Mouse (Mus musculus): ENCODE measurements at regions not wholly inside any gene's neighbourhood (a gene's known extent, or its start where the extent isn't known, plus 50 kb on each side); places are given as distances from the start of the nearest gene placed in this dataset.
"Not testable (repeated sequence)": the region's sequence is repeated elsewhere in the genome, so short reads cannot be mapped to it uniquely, and the experiment has no call there.

DNA sequence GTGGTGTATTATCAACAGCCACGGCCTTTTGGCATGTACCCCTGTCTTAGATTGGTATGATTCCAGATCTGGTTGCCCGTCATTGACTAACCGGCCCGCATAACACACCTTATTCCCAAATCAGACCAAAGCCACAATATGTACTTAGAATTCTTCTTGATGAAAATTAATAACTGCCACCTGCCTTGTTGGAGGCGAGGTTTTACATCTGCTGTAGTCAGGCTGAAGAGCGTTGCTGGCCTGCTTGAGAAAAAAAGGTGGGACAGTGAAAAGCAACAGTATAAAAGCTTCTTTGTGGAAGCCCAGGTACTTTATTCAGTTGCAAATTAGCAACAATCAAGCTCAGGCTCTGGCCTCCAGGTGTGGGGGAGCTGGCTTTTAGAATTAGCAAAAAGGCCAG, 223.6 kb upstream of the Car8 start:
- H3K4me1 ChIP-seq (replicated peaks; ENCODE audit: control insufficient read depth, insufficient read depth, low read length); H3K27ac ChIP-seq (ENCODE audit: low read depth, low read length); H3K4me3 ChIP-seq (ENCODE audit: low read depth, low read length); H3K4me2 ChIP-seq (ENCODE audit: low read depth, low read length, severe bottlenecking); H3K9ac ChIP-seq (ENCODE audit: low read length); DNase-seq (ENCODE audit: low spot score); H3K9me3 ChIP-seq (ENCODE audit: control insufficient read depth, low read length); ATAC-seq (replicated peaks; ENCODE audit: low FRiP score); H3K27me3 ChIP-seq (ENCODE audit: control insufficient read depth, insufficient read depth, low read length); H3K36me3 ChIP-seq (ENCODE audit: control insufficient read depth, insufficient read depth, low read length): not testable (repeated sequence)
- WGBS: 94% methylated on average over 6 of the region's 6 CpGs

DNA sequence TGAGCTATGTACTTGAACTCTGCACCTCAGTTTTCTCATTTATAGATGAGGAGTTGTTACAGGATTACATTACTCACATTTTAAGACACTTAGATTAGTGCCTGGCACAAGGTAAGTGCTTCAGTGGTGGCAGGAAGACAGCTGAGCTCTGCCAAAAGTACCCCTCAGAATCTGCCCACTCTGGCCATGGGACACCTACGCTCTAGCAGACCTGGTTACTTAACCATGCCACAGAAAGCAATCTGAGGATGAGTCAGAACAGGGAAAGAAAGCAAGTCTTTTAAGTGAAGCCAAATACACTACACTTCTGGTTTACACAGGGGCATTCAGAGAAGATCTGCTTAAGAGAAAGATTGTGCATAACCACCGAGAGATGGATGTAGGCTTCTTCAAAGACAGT, 215.5 kb upstream of the Car8 start:
- Histone ChIP-seq H3K4me2 (ENCODE audit: low read depth, low read length, severe bottlenecking) (no peak overlapping the region), H3K4me1 (replicated peaks; ENCODE audit: control insufficient read depth, insufficient read depth, low read length) (no peaks in the 10 kb centered on the region), H3K9ac (ENCODE audit: low read length) (no peak overlapping the region), H3K9me3 (ENCODE audit: control insufficient read depth, low read length) (no peaks in the 10 kb centered on the region), H3K27me3 (ENCODE audit: control insufficient read depth, insufficient read depth, low read length) (no peaks in the 10 kb centered on the region), H3K27ac (ENCODE audit: low read depth, low read length) (no peak overlapping the region), H3K36me3 (ENCODE audit: control insufficient read depth, insufficient read depth, low read length) (no peaks in the 10 kb centered on the region), H3K4me3 (ENCODE audit: low read depth, low read length) (no peak overlapping the region)
- 87% methylated on average over 2 of the region's 2 CpGs for WGBS
- DNase-seq (ENCODE audit: low spot score) (no peak), ATAC-seq (replicated peaks; ENCODE audit: low FRiP score) (no peak)

DNA sequence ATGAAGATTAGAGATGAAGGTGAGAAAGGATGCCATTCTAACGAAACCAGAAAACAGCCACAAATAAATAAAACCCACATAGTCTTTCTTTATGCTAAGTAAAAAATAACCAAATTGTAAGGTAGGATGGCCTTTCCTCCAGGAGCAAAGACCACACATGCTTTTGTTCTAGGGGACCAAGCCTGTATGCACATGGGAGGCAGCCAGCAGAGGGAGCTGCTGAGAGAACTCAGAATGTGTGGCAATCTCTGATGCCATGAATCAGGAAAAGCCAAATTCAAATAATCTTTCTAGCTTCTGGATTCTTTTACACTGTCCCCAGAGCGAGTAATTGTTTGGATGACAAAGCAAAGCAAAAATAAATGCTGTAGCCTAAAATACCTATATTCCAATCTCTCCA, 193.6 kb upstream of the Car8 start:
- Histone ChIP-seq H3K36me3 (ENCODE audit: control insufficient read depth, insufficient read depth, low read length) (no peaks in the 10 kb centered on the region), H3K4me1 (replicated peaks; ENCODE audit: control insufficient read depth, insufficient read depth, low read length) (no peaks in the 10 kb centered on the region), H3K9ac (ENCODE audit: low read length) (no peak overlapping the region), H3K27me3 (ENCODE audit: control insufficient read depth, insufficient read depth, low read length) (no peaks in the 10 kb centered on the region), H3K4me3 (ENCODE audit: low read depth, low read length) (no peak overlapping the region), H3K27ac (ENCODE audit: low read depth, low read length) (no peak overlapping the region), H3K9me3 (ENCODE audit: control insufficient read depth, low read length) (no peaks in the 10 kb centered on the region), H3K4me2 (ENCODE audit: low read depth, low read length, severe bottlenecking) (no peak overlapping the region)
- ATAC-seq (replicated peaks; ENCODE audit: low FRiP score): 0 out of 2 replicates have a peak, but pooled peaks have one; percentile 61
- DNase-seq (ENCODE audit: low spot score): peak; percentile 67
- 46% methylated on average over 2 of the region's 2 CpGs for WGBS

DNA sequence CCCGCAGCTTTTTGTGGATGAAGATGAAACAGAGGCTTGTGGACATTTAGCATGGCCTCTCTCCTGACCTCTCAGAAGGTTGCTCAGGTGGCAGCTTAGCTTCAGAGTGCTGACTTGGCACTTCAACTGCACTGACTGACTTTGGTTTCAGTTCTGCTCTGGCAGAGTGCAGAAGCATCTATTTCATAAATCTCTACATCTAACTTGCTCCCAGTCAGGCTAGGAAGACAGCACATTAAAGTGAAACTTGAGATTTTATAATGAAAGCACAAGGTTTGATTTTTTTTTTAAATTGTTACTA, 192.1 kb upstream of the Car8 start:
- DNase-seq (ENCODE audit: low spot score) (no peak), ATAC-seq (replicated peaks; ENCODE audit: low FRiP score) (no peak)
- H3K27me3 ChIP-seq (ENCODE audit: control insufficient read depth, insufficient read depth, low read length): no peaks in the 10 kb centered on the region
- H3K4me2 ChIP-seq (ENCODE audit: low read depth, low read length, severe bottlenecking): no peak overlapping the region
- no peak overlapping the region for H3K9ac ChIP-seq (ENCODE audit: low read length)
- WGBS: 31% methylated on average over 1 of the region's 1 CpGs
- H3K4me3 ChIP-seq (ENCODE audit: low read depth, low read length): no peak overlapping the region
- no peak overlapping the region for H3K27ac ChIP-seq (ENCODE audit: low read depth, low read length)
- H3K36me3 ChIP-seq (ENCODE audit: control insufficient read depth, insufficient read depth, low read length): no peaks in the 10 kb centered on the region
- H3K9me3 ChIP-seq (ENCODE audit: control insufficient read depth, low read length): no peaks in the 10 kb centered on the region
- no peaks in the 10 kb centered on the region for H3K4me1 ChIP-seq (replicated peaks; ENCODE audit: control insufficient read depth, insufficient read depth, low read length)

DNA sequence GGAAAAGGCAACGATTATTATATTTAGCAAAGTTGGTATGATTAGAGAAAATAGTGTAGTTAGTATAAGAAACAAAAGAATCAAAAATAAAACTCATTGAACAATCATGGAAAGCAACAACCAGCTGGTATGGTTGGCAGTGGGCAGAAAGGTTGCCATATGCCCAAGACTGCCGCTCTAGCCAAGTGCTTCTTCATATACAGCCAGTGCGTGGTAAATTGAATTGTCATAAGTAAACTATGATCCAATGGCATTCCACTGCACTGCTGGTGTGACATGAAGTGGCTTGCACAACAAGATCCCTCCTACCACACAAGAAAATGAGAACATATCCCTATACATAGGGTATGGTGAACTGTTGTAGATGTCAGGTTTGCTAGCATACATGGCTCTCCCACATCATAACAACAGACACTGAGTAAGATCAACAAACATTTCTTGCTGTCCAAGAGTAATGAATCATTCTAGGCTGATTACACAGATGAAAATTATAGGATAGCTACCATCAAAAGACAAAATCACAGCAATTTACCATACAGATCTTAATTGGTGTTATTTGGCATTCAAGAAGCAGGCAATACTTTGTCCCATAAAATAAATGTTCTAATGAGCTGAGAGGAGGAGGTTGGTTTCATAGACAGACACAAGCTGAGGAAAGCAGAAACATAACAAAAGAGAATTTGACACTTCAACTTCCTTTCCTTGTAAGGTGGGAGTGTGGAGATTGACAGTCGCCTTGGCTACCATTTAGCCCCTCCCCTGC, 191.6 kb upstream of the Car8 start:
- H3K27ac ChIP-seq (ENCODE audit: low read depth, low read length): no peak overlapping the region
- no peak for ATAC-seq (replicated peaks; ENCODE audit: low FRiP score)

DNA sequence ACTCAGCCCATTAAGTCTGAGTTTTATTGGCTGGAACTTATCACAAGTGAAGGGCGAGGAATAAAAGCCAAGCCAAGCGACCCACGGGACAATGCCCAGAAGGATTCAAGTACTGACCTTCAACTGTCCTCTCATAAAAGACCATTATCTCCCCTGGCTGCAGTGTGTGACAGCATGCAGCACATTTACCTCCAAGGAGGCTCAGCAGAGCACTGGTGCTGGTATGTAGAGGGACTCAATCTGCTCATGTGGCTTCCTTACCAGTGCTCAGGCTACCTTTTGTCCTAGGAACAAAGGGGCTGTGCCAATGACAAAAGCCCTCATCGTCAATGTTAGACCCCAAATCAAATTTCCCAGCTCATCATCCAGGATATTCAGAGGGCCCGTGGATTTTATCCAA, 190.9 kb upstream of the Car8 start:
- no peak for DNase-seq (ENCODE audit: low spot score)
- Histone ChIP-seq H3K36me3 (ENCODE audit: control insufficient read depth, insufficient read depth, low read length) (no peaks in the 10 kb centered on the region), H3K9ac (ENCODE audit: low read length) (no peak overlapping the region), H3K4me2 (ENCODE audit: low read depth, low read length, severe bottlenecking) (no peak overlapping the region), H3K4me3 (ENCODE audit: low read depth, low read length) (no peak overlapping the region), H3K9me3 (ENCODE audit: control insufficient read depth, low read length) (no peaks in the 10 kb centered on the region), H3K27ac (ENCODE audit: low read depth, low read length) (no peak overlapping the region), H3K27me3 (ENCODE audit: control insufficient read depth, insufficient read depth, low read length) (no peaks in the 10 kb centered on the region), H3K4me1 (replicated peaks; ENCODE audit: control insufficient read depth, insufficient read depth, low read length) (no peaks in the 10 kb centered on the region)
- ATAC-seq (replicated peaks; ENCODE audit: low FRiP score): no peak
- 59% methylated on average over 5 of the region's 5 CpGs for WGBS

More for the DNA sequence above, 191.6 kb upstream of the Car8 start:
- no peak for DNase-seq (ENCODE audit: low spot score)
- H3K36me3 ChIP-seq (ENCODE audit: control insufficient read depth, insufficient read depth, low read length): no peaks in the 10 kb centered on the region
- H3K27me3 ChIP-seq (ENCODE audit: control insufficient read depth, insufficient read depth, low read length): no peaks in the 10 kb centered on the region
- no peak overlapping the region for H3K4me3 ChIP-seq (ENCODE audit: low read depth, low read length)
- no peaks in the 10 kb centered on the region for H3K4me1 ChIP-seq (replicated peaks; ENCODE audit: control insufficient read depth, insufficient read depth, low read length)
- no peak overlapping the region for H3K4me2 ChIP-seq (ENCODE audit: low read depth, low read length, severe bottlenecking)
- WGBS: 79% methylated on average over 4 of the region's 4 CpGs
- no peaks in the 10 kb centered on the region for H3K9me3 ChIP-seq (ENCODE audit: control insufficient read depth, low read length)
- no peak overlapping the region for H3K9ac ChIP-seq (ENCODE audit: low read length)

DNA sequence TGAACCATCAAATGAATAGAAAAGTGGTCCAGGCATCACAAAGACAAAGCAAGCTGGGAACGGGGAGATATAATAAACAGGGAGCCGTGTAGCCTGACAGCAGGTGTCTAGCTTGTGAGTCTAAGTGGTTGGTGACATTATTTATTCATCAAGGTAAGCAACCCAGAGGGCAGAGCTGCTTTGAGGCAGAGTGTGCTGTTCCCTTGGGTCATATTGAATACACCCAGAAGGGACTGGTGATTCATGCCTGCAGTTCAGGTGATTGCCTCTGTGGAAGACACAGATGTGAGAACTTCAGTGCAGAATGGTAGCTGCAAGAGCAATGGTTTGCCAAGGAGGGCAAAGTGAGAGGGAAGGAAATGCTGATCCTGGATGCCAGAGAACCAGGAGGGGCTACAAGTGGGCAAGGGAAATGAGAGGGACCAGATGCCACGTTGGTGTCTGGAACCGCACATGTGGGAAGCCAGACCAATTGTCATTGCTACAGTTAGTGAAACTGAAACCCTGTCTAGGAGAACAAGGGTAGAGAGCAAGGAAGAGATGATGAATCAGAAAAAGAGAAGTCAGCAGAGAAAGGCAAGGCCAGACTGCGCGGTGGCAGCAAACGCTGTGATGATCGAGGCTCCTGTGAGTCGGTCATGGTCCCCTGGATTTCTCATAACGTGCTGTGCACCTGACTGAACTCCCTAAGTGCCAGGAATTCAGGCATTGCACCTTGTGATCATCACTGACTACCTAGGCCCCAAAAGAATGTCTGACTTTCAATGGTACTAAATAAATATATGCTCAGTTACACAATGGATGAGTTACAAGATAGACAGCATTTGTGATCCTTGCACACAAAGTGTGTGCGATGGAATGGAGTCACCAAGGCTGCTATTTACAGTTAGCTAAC, 190.0 kb upstream of the Car8 start:
- no peak for ATAC-seq (replicated peaks; ENCODE audit: low FRiP score)
- Histone ChIP-seq H3K27me3 (ENCODE audit: control insufficient read depth, insufficient read depth, low read length) (no peaks in the 10 kb centered on the region), H3K4me2 (ENCODE audit: low read depth, low read length, severe bottlenecking) (no peak overlapping the region), H3K27ac (ENCODE audit: low read depth, low read length) (no peak overlapping the region), H3K36me3 (ENCODE audit: control insufficient read depth, insufficient read depth, low read length) (no peaks in the 10 kb centered on the region), H3K9me3 (ENCODE audit: control insufficient read depth, low read length) (no peaks in the 10 kb centered on the region), H3K4me1 (replicated peaks; ENCODE audit: control insufficient read depth, insufficient read depth, low read length) (no peaks in the 10 kb centered on the region), H3K9ac (ENCODE audit: low read length) (no peak overlapping the region), H3K4me3 (ENCODE audit: low read depth, low read length) (no peak overlapping the region)
- no peak for DNase-seq (ENCODE audit: low spot score)
- WGBS: 92% methylated on average over 11 of the region's 11 CpGs

DNA sequence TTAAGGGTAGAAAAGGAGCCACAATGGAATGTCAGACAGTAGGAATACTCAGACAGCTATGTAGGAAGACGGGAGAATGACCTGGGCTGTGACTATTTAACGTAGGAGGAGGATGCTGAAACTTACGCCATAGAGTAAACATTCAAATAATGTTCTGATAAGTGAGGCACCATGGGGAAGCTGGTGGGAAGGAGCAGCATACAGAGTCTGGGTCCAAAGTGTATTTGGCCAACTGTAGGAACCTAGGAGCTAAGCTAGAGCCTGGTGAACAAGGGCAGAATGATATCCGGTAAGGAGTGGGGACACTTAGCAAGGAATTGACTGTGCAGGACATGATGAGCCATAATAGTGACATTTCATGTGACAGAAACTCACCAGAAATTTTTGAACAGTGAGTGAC, 189.0 kb upstream of the Car8 start:
- H3K27me3 ChIP-seq (ENCODE audit: control insufficient read depth, insufficient read depth, low read length): no peaks in the 10 kb centered on the region
- H3K36me3 ChIP-seq (ENCODE audit: control insufficient read depth, insufficient read depth, low read length): no peaks in the 10 kb centered on the region
- no peak overlapping the region for H3K9ac ChIP-seq (ENCODE audit: low read length)
- no peaks in the 10 kb centered on the region for H3K9me3 ChIP-seq (ENCODE audit: control insufficient read depth, low read length)
- no peak overlapping the region for H3K4me3 ChIP-seq (ENCODE audit: low read depth, low read length)
- no peak overlapping the region for H3K27ac ChIP-seq (ENCODE audit: low read depth, low read length)
- ATAC-seq (replicated peaks; ENCODE audit: low FRiP score) (no peak), DNase-seq (ENCODE audit: low spot score) (no peak)
- 84% methylated on average over 4 of the region's 4 CpGs for WGBS
- no peaks in the 10 kb centered on the region for H3K4me1 ChIP-seq (replicated peaks; ENCODE audit: control insufficient read depth, insufficient read depth, low read length)
- H3K4me2 ChIP-seq (ENCODE audit: low read depth, low read length, severe bottlenecking): no peak overlapping the region
